Mouse (Mus musculus) embryonic facial prominence, embryonic 14.5 days (tissue): ENCODE measurements around the gene Inka2. TPM values are rescaled to one million over a fixed set of nuclear protein-coding genes. Genes with fewer than 3 reads are reported as not detected.

Experiments
- ATAC-seq: fragments of 200-750 bp; cut with Nextera tagmentation; 2 replicates; pipeline ENCODE4 v1.8.0; 2017; ENCODE audit warnings: low read depth, moderate number of reproducible peaks, moderate TSS enrichment
- DNase-seq: peaks from one replicate; pipeline ENCODE4 v3.0.0-alpha.2; 2015; ENCODE audit warnings: low spot score
- H3K27ac ChIP-seq: fragments of 300-500 bp; sonication (generic); replicated peaks from 2 replicates; pipeline ENCODE4 v1.5.1; 2014; ENCODE audit warnings: low read depth, mild to moderate bottlenecking, low read length, moderate library complexity
- H3K27me3 ChIP-seq: fragments of 300-500 bp; sonication (generic); replicated peaks from 2 replicates; pipeline ENCODE4 v1.6.1; 2014; ENCODE audit warnings: low read length; ENCODE audit not compliant: control insufficient read depth, insufficient read depth
- H3K36me3 ChIP-seq: fragments of 300-500 bp; sonication (generic); 2 replicates; pipeline ENCODE4 v1.6.1; 2014; ENCODE audit warnings: low read length, mixed read lengths; ENCODE audit not compliant: control insufficient read depth, insufficient read depth
- H3K4me1 ChIP-seq: fragments of 300-500 bp; sonication (generic); 2 replicates; pipeline ENCODE4 v1.6.1; 2014; ENCODE audit warnings: antibody characterized with exemption, low read length; ENCODE audit not compliant: control insufficient read depth, insufficient read depth
- H3K4me2 ChIP-seq: fragments of 300-500 bp; sonication (generic); 2 replicates; pipeline ENCODE4 v1.6.1; 2014; ENCODE audit warnings: low read depth, mild to moderate bottlenecking, low read length, moderate library complexity, mixed read lengths
- H3K4me3 ChIP-seq: fragments of 300-500 bp; sonication (generic); 2 replicates; pipeline ENCODE4 v1.5.1; 2014; ENCODE audit warnings: low read depth, mild to moderate bottlenecking, low read length
- H3K9ac ChIP-seq: fragments of 300-500 bp; sonication (generic); 2 replicates; pipeline ENCODE4 v1.6.1; 2014; ENCODE audit warnings: low read depth, mild to moderate bottlenecking, low read length, moderate library complexity, mixed read lengths
- H3K9me3 ChIP-seq: fragments of 300-500 bp; sonication (generic); 2 replicates; pipeline ENCODE4 v1.6.1; 2016; ENCODE audit warnings: low read length; ENCODE audit not compliant: control insufficient read depth
- WGBS: fragments of 180-500 bp; shearing (Covaris S2); extraction: QIAGEN DNeasy Blood & Tissue Kit; methylation state at CpG from one replicate; pipeline ENCODE4 v1.1.7; 2014; 5-methylcytosine and 5-hydroxymethylcytosine counted together
- polyA plus RNA-seq: library from polyadenylated mRNA; unstranded; fragments of >200 nt; fragmentation: Nextera tagmentation; extraction: Ambion mirVana; gene quantifications from 2 replicates; pipeline ENCODE4 v1.2.1, GENCODE M21; 2014

Inka2 gene
- polyA plus RNA-seq, 1 experiment from 2014 or later, result 2.8 TPM

DNA sequence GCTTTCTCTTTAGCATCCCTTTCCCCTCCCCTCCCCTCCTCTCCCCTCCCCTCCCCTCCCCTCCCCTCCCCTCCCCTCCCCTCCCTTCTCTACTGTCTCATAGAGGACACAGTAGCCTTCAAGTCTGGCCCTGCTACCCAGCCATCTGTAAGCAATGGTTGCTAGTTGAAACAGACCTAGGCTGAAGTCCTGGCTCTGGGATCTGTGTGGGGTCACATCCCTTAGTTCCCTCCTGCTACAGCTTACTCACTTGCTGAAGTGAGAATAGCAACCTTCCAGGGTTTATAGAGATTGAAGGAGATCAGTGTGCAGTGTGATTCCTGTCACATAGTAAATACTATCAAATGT is 10.4 kb downstream of the Inka2 start:
- Histone ChIP-seq H3K9me3 (no peaks in the 10 kb centered on the region), H3K4me2 (no peak overlapping the region), H3K27me3 (no peaks in the 10 kb centered on the region), H3K4me1 (peaks cover 25% of the 10 kb centered on the region), H3K9ac (no peak overlapping the region), H3K27ac (no peak overlapping the region), H3K4me3 (no peak overlapping the region), H3K36me3 (no peaks in the 10 kb centered on the region)
- no peak for ATAC-seq
- DNase-seq, result no peak

DNA sequence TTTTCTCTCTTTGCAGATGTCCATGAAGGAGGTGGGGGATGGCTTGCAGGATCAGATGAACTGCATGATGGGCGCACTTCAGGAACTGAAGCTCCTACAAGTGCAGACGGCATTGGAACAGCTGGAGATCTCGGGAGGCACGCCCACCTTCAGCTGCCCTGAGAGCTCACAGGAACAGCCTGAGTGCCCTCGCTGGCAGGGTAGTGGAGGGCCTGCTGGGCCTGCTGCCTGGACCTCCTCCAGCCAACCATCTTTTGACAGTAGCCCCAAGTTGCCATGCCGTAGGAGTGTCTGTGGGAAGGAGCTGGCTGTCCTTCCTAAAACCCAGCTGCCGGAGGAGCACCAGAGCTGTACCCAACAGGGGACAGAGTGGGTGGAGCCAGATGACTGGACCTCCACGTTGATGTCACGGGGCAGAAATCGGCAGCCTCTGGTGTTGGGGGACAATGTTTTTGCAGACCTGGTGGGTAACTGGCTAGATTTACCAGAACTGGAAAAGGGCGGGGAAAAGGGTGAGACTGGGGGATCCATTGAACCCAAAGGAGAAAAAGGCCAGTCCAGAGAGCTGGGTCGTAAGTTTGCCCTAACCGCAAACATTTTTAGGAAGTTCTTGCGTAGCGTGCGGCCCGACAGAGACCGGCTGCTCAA is 12.1 kb downstream of the Inka2 start:
- peak; percentile 81 for DNase-seq
- WGBS, result 60% methylated on average over 18 of the region's 18 CpGs
- Histone ChIP-seq H3K27me3 (no peaks in the 10 kb centered on the region), H3K9me3 (no peaks in the 10 kb centered on the region), H3K4me1 (peaks cover 21% of the 10 kb centered on the region), H3K27ac (peak overlapping the region; percentile 1; the same call in 1 of the 2 replicates), H3K9ac (no peak overlapping the region), H3K4me2 (no peak overlapping the region), H3K4me3 (no peak overlapping the region), H3K36me3 (no peaks in the 10 kb centered on the region)
- ATAC-seq, result peak; percentile 14; the same call in 1 of the 2 replicates

DNA sequence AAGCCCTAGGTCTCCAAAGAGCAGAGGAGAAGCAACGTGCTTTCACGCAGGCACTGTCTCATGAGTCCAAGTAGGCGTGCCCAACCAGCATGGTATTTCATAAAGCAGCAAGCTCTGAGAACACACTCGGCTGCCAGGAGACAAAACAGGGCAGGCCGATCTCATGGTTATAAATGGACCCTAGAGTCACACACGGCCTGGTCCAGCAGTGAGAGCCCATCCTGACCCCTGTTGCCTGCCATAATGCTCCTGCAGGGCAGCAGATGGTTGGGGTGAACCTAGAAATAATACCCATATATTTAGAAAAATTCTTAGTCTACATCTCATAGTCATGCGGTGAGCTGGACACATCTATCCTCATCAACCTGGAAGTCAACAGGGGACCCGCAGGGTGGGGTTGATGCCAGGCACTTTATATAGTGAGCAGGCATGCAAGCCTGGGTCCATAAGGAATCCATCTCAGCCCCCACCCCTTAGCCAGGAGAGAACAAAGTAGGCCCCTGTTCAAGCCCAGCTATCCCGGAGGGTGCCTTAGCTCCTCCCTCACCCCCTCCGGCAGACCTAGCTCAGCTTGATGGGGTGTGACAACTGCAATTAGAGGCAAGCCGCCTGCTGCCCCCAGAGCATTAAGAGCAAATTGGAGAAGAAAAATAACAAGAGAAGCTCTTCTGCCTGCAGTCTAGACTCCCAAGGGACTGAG is 13.6 kb downstream of the Inka2 start:
- H3K36me3 ChIP-seq, result no peaks in the 10 kb centered on the region
- H3K27ac ChIP-seq, result 0 out of 2 replicates have a peak overlapping the region, but pooled peaks have one; percentile 4
- peaks cover 21% of the 10 kb centered on the region for H3K4me1 ChIP-seq
- no peak overlapping the region for H3K4me3 ChIP-seq
- no peak overlapping the region for H3K4me2 ChIP-seq
- no peak overlapping the region for H3K9ac ChIP-seq
- no peaks in the 10 kb centered on the region for H3K27me3 ChIP-seq
- no peaks in the 10 kb centered on the region for H3K9me3 ChIP-seq
- 42% methylated on average over 11 of the region's 11 CpGs for WGBS
- DNase-seq (peak; percentile 77), ATAC-seq (peak; percentile 55)

DNA sequence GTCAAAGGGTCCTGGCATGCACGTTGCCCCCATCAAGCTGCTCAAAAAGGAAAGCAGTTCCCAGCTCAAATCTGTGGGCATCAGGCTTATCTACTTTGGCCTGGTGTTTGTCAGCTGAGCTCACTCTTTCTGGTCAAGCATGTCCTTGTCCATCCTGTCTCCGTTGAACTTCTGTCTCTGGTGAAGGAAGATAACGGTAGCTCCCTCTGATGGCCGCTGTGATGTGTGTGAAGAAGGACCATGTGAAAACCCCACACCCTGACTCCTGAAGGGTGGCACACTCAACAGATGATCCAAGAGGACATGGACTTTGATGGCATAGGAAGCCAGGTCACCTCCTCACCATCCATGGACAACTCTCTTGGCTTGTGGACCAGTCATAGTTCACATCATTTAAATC is 14.3 kb downstream of the Inka2 start:
- H3K27ac ChIP-seq, result no peak overlapping the region
- no peak overlapping the region for H3K4me2 ChIP-seq
- 46% methylated on average over 4 of the region's 4 CpGs for WGBS
- no peak for ATAC-seq
- H3K36me3 ChIP-seq, result no peaks in the 10 kb centered on the region
- H3K9me3 ChIP-seq, result no peaks in the 10 kb centered on the region
- H3K4me3 ChIP-seq, result no peak overlapping the region
- H3K27me3 ChIP-seq, result no peaks in the 10 kb centered on the region
- no peak for DNase-seq
- peaks cover 17% of the 10 kb centered on the region for H3K4me1 ChIP-seq
- H3K9ac ChIP-seq, result no peak overlapping the region

DNA sequence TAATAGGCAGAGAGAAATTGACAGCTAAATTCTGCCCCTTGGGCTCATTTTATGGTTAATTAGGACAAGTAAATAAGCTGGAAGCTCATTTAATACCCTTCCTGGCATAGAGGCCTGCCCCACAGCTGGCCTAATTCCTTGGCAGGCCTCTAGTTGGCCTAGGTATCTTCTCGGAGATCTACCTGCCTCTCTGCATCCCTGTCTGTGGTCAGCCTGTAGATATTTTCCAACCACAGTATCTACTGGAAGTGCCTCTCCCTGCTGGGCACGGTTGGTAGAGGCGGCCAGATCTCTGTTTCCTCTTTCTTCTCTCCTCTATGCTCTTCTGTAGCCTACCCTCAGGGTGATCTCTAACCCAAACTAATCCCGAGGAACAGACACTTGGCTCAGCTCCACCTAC is 15.6 kb downstream of the Inka2 start:
- 60% methylated on average over 4 of the region's 4 CpGs for WGBS
- Histone ChIP-seq H3K4me2 (no peak overlapping the region), H3K9me3 (no peaks in the 10 kb centered on the region), H3K4me1 (peaks cover 9% of the 10 kb centered on the region; the same call in 1 of the 2 replicates), H3K27ac (no peak overlapping the region), H3K4me3 (no peak overlapping the region), H3K27me3 (no peaks in the 10 kb centered on the region), H3K36me3 (no peaks in the 10 kb centered on the region), H3K9ac (no peak overlapping the region)
- ATAC-seq (no peak), DNase-seq (no peak)

DNA sequence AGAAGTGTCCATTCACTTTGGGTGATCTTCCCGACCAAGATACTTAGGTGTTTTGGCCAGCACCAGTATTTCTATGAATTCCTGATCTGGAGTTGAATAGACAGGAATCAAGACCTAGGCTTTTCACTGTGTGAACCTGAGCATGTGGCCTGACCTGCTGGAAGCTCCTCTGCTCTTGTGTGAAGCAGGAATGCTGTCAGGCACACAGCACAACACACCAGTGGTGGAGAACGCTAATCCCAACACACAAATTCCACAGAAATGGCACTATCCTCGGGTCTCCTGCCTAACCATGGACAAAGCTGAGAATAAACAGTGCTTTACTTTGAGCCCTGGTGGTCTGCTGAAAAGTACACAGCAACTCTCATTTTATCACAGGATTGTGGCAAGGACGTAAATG is 16.1 kb downstream of the Inka2 start:
- peaks cover 9% of the 10 kb centered on the region; the same call in 1 of the 2 replicates for H3K4me1 ChIP-seq
- H3K4me3 ChIP-seq, result no peak overlapping the region
- H3K4me2 ChIP-seq, result no peak overlapping the region
- ATAC-seq (no peak), DNase-seq (no peak)
- H3K9me3 ChIP-seq, result no peaks in the 10 kb centered on the region
- no peaks in the 10 kb centered on the region for H3K27me3 ChIP-seq
- H3K27ac ChIP-seq, result no peak overlapping the region
- WGBS, result 70% methylated on average over 4 of the region's 4 CpGs
- H3K36me3 ChIP-seq, result no peaks in the 10 kb centered on the region
- H3K9ac ChIP-seq, result no peak overlapping the region

DNA sequence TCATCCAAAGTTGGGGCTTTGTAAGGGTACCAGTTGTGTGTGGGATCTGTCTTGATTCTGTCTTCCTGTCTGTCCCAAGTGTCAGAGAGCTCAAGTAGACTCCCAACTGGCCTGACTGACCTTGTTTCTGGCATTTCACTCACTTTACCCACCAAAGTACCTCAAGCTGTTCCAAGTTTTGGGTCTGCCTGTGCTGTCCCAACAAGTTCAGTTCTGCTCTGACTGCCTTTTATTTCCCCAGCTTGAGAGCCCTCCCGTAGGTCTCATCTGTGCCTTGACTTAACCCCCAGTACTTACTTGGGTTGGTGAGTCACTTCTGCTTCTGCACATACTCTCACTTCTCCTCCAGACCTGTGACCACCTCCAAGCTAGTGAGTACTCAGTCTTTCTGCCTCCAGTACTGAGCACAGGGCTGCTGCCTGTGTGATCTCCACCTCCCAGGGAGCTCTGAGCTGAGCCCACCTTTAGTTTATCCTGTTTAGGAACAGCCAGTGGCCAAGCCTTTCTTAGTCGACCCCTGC is 17.3 kb downstream of the Inka2 start:
- H3K4me2 ChIP-seq, result no peak overlapping the region
- H3K9ac ChIP-seq, result no peak overlapping the region
- DNase-seq (no peak), ATAC-seq (no peak)
- H3K27ac ChIP-seq, result no peak overlapping the region
- peaks cover 9% of the 10 kb centered on the region; the same call in 1 of the 2 replicates for H3K4me1 ChIP-seq
- H3K36me3 ChIP-seq, result no peaks in the 10 kb centered on the region
- no peaks in the 10 kb centered on the region for H3K27me3 ChIP-seq
- H3K4me3 ChIP-seq, result no peak overlapping the region
- WGBS, result 69% methylated on average over 2 of the region's 2 CpGs
- H3K9me3 ChIP-seq, result no peaks in the 10 kb centered on the region

DNA sequence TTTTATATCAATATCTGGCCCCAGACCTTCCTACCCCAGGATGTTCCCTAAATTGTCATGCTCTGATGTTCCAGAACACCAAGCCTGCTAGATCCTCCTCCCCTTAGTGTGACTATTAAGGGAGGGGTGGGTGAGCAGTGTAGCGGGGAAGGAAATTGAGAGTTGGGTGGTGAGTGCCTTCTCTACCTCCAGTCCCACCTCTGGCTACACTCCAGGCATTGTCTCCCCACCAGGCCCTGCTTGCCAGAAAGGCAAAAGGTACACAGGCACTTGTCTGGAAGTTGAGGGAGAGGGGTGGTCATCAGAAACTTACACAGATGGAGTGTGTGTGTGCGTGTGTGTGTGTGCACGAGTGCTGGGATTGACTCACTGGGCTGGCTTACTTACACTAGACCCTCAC is 18.1 kb downstream of the Inka2 start:
- H3K27ac ChIP-seq, result no peak overlapping the region
- H3K4me1 ChIP-seq, result peaks cover 9% of the 10 kb centered on the region; the same call in 1 of the 2 replicates
- H3K36me3 ChIP-seq, result 0 out of 2 replicates have a peak, but pooled peaks cover 3% of the 10 kb centered on the region
- ATAC-seq (no peak), DNase-seq (no peak)
- H3K4me2 ChIP-seq, result no peak overlapping the region
- no peak overlapping the region for H3K9ac ChIP-seq
- no peak overlapping the region for H3K4me3 ChIP-seq
- 75% methylated on average over 3 of the region's 3 CpGs for WGBS
- H3K27me3 ChIP-seq, result no peaks in the 10 kb centered on the region
- H3K9me3 ChIP-seq, result no peaks in the 10 kb centered on the region
